Mouse (Mus musculus): ENCODE data around the gene Foxe3. TPM values are rescaled to one million over a fixed set of nuclear protein-coding genes. Genes with fewer than 3 reads are reported as not detected.
A peak's percentile ranks its signal among the peaks of the same experiment; 100 is the strongest.

Gene Foxe3
- total RNA-seq, 2 experiments from 2014 or later: not detected

- peak in 1 of 2 experiments; percentile 45 for DNase-seq (ENCODE audit: low spot score in 2 of 2)
These were observed 8.7 kb downstream of the Foxe3 start for GRCm38 (mm10) chr4:114917091-114917490.

GRCm38 (mm10) chr4:114916056-114916455, 9.8 kb downstream of the Foxe3 start:
- DNase-seq (ENCODE audit: low spot score in 2 of 2): no peak

GRCm38 (mm10) chr4:114913594-114913962, 12.2 kb downstream of the Foxe3 start:
- DNase-seq (ENCODE audit: low spot score in 2 of 2): peak; percentile 31 to 37

- DNase-seq (ENCODE audit: low spot score in 2 of 2): no peak
These were observed 12.9 kb downstream of the Foxe3 start for GRCm38 (mm10) chr4:114912705-114913593.

- no peak for DNase-seq (ENCODE audit: low spot score in 2 of 2)
These were observed 16.0 kb downstream of the Foxe3 start for GRCm38 (mm10) chr4:114909602-114910484.

- peak; percentile 77 to 95 for DNase-seq (ENCODE audit: low spot score in 2 of 2)
These were observed 16.8 kb downstream of the Foxe3 start, which contains the start of gene Foxd2 for GRCm38 (mm10) chr4:114908829-114909601. Gene Foxd2 (minus strand): TSS chr4:114908873.

- DNase-seq (ENCODE audit: low spot score in 2 of 2): no peak
These were observed 17.6 kb downstream of the Foxe3 start for GRCm38 (mm10) chr4:114907951-114908828.

- DNase-seq (ENCODE audit: low spot score in 2 of 2): no peak
These were observed 18.5 kb downstream of the Foxe3 start for GRCm38 (mm10) chr4:114907056-114907917.

GRCm38 (mm10) chr4:114905969-114906680, 19.7 kb downstream of the Foxe3 start:
- no peak for DNase-seq (ENCODE audit: low spot score in 2 of 2)

- no peak for DNase-seq (ENCODE audit: low spot score in 2 of 2)
These were observed 20.3 kb downstream of the Foxe3 start for GRCm38 (mm10) chr4:114905501-114905900.

- no peak for DNase-seq (ENCODE audit: low spot score in 2 of 2)
These were observed 22.4 kb downstream of the Foxe3 start for GRCm38 (mm10) chr4:114903422-114903782.

GRCm38 (mm10) chr4:114902641-114903421, 23.0 kb downstream of the Foxe3 start:
- no peak for DNase-seq (ENCODE audit: low spot score in 2 of 2)

GRCm38 (mm10) chr4:114901643-114902351, 24.0 kb downstream of the Foxe3 start:
- no peak for DNase-seq (ENCODE audit: low spot score in 2 of 2)

GRCm38 (mm10) chr4:114900866-114901642, 24.8 kb downstream of the Foxe3 start:
- DNase-seq (ENCODE audit: low spot score in 2 of 2): no peak

GRCm38 (mm10) chr4:114899885-114900284, 25.9 kb downstream of the Foxe3 start:
- DNase-seq (ENCODE audit: low spot score in 2 of 2): no peak

GRCm38 (mm10) chr4:114897853-114898252, 28.0 kb downstream of the Foxe3 start:
- no peak for DNase-seq (ENCODE audit: low spot score in 2 of 2)

Measured in adrenal gland, postnatal 4 days (tissue).